Mouse (Mus musculus) hindbrain, embryonic 16.5 days (tissue): ENCODE results near the gene Wdfy2. TPM values are rescaled to one million over a fixed set of nuclear protein-coding genes. Genes with fewer than 3 reads are reported as not detected.

Experiments used
- ATAC-seq: fragments of 200-750 bp; cut with Nextera tagmentation; 2 replicates; pipeline ENCODE4 v1.8.0; 2017; ENCODE audit warnings: moderate TSS enrichment, moderate library complexity
- H3K27ac ChIP-seq: fragments of 300-500 bp; sonication (generic); 2 replicates; pipeline ENCODE4 v1.5.1; 2014; ENCODE audit warnings: low read depth, mild to moderate bottlenecking, control low read depth, low read length, moderate library complexity
- H3K27me3 ChIP-seq: fragments of 300-500 bp; sonication (generic); replicated peaks from 2 replicates; pipeline ENCODE4 v1.6.1; 2014; ENCODE audit warnings: low read length; ENCODE audit not compliant: control insufficient read depth, insufficient read depth
- H3K36me3 ChIP-seq: fragments of 300-500 bp; sonication (generic); 2 replicates; pipeline ENCODE4 v1.6.1; 2014; ENCODE audit warnings: mild to moderate bottlenecking, low read length, moderate library complexity, mixed read lengths; ENCODE audit not compliant: control insufficient read depth, insufficient read depth
- H3K4me1 ChIP-seq: fragments of 300-500 bp; sonication (generic); 2 replicates; pipeline ENCODE4 v1.6.1; 2014; ENCODE audit warnings: low read depth, low read length; ENCODE audit not compliant: control insufficient read depth, insufficient read depth
- H3K4me2 ChIP-seq: fragments of 300-500 bp; sonication (generic); 2 replicates; pipeline ENCODE4 v1.6.1; 2014; ENCODE audit warnings: mild to moderate bottlenecking, low read length, control low read depth, moderate library complexity
- H3K4me3 ChIP-seq: fragments of 300-500 bp; sonication (generic); 2 replicates; pipeline ENCODE4 v1.5.1; 2014; ENCODE audit warnings: mild to moderate bottlenecking, low read length, control low read depth, moderate library complexity
- H3K9ac ChIP-seq: fragments of 300-500 bp; sonication (generic); 2 replicates; pipeline ENCODE4 v1.6.1; 2014; ENCODE audit warnings: low read depth, mild to moderate bottlenecking, control low read depth, low read length, moderate library complexity
- H3K9me3 ChIP-seq: fragments of 300-500 bp; sonication (generic); 2 replicates; pipeline ENCODE4 v1.6.1; 2014; ENCODE audit warnings: mild to moderate bottlenecking, low read length, moderate library complexity; ENCODE audit not compliant: control insufficient read depth
- WGBS: fragments of 180-500 bp; shearing (Covaris S2); extraction: QIAGEN DNeasy Blood & Tissue Kit; methylation state at CpG from one replicate; pipeline ENCODE4 v1.1.7; 2014; 5-methylcytosine and 5-hydroxymethylcytosine counted together
- microRNA-seq: library from miRNA; unstranded; fragments of <30 nt; microRNA quantifications from one replicate; pipeline ENCODE4, GENCODE M21; 2017
- polyA plus RNA-seq: library from polyadenylated mRNA; unstranded; fragments of >200 nt; fragmentation: Nextera tagmentation; extraction: Ambion mirVana; gene quantifications from 2 replicates; pipeline ENCODE4 v1.2.1, GENCODE M21; 2015

Wdfy2 gene
- polyA plus RNA-seq, 1 experiment from 2014 or later, result 6.2 TPM

DNA sequence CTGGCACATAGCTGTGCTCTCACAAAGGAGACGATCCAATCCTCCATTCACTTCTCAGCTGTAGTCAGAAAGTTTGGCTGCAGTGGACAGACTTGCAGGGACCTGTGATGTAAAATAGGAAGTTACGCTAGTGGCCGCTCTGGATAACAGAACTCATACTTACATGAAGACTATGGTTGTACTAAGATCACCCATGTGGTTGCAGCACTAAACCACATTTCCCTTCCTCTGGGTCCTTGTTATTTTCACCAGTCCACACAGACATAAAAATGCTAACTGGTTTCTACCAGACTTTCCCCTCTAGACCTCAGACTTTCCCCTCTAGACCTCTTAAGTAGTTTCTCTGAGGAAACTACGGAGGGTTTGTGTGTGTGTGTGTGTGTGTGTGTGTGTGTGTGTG is 161.5 kb downstream of the Wdfy2 start:
- no peak for ATAC-seq
- Histone ChIP-seq H3K9ac (no peak overlapping the region), H3K4me1 (no peaks in the 10 kb centered on the region), H3K27me3 (no peaks in the 10 kb centered on the region), H3K4me2 (no peak overlapping the region), H3K4me3 (no peak overlapping the region), H3K27ac (no peak overlapping the region), H3K36me3 (no peaks in the 10 kb centered on the region), H3K9me3 (no peaks in the 10 kb centered on the region)
- 93% methylated on average over 4 of the region's 4 CpGs for WGBS

DNA sequence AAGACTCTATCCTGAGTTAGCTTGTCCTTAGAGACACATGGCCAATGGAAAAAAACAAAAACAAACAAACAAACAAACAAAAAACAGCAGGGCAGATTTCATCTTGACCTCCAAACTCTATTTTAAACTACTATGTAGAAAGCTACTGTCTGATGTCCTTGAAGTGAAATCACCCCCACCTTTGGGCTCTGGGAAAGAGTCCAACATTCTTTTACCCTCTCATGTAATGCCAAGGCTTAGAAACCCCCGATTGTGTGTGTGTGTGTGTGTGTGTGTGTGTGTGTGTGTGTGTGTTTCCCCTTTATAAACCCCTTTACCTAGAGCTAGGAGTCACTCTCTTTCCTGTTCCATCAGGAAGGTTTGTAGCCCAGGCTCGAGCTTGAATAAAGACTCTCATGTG is 165.1 kb downstream of the Wdfy2 start:
- 51% methylated on average over 2 of the region's 2 CpGs for WGBS

More for the DNA sequence above, 165.1 kb downstream of the Wdfy2 start:
- Histone ChIP-seq H3K4me1 (no peaks in the 10 kb centered on the region), H3K27ac (no peak overlapping the region), H3K4me3 (no peak overlapping the region), H3K9ac (no peak overlapping the region), H3K36me3 (no peaks in the 10 kb centered on the region), H3K9me3 (no peaks in the 10 kb centered on the region), H3K4me2 (no peak overlapping the region), H3K27me3 (no peaks in the 10 kb centered on the region)
- ATAC-seq, result no peak

Small RNA genes within 50 kb of the gene (microRNA-seq; reads per million reads assigned to microRNA genes)
- gene Mir6541 (not detected), gene Mir8098 (2.1 reads per million, percentile 2 among the genes with 10 or more reads in this experiment)

Other genes starting within 250 kb of the Wdfy2 start
- gene Serpine3, start 174.0 kb upstream of the Wdfy2 start, polyA plus RNA-seq, result 0.11 TPM in 1 of 2 replicates, not detected in the other
- gene Ints6, start 76.5 kb upstream of the Wdfy2 start, polyA plus RNA-seq, result 12.6 and 12.8 TPM in 2 replicates
- not detected in 2 replicates for gene Defb48, start 146.8 kb downstream of the Wdfy2 start, polyA plus RNA-seq
- gene Defb47, start 160.4 kb downstream of the Wdfy2 start, polyA plus RNA-seq, result not detected in 2 replicates
- gene Defb43, start 174.1 kb downstream of the Wdfy2 start, polyA plus RNA-seq, result not detected in 2 replicates
- gene Defb42, start 209.3 kb downstream of the Wdfy2 start, polyA plus RNA-seq, result 0.65 TPM in 1 of 2 replicates, not detected in the other
- gene Defb30, start 212.3 kb downstream of the Wdfy2 start, polyA plus RNA-seq, result not detected in 2 replicates